Mouse (Mus musculus) adrenal gland, postnatal 0 days (tissue): Measurements from ENCODE around the gene Krba1. TPM values are rescaled to one million over a fixed set of nuclear protein-coding genes. Genes with fewer than 3 reads are reported as not detected.

Experiments
- microRNA-seq: library from miRNA; unstranded; fragments of <30 nt; microRNA quantifications from one replicate; pipeline ENCODE4, GENCODE M21; 2016; ENCODE audit warnings: borderline replicate concordance; ENCODE audit not compliant: insufficient number of aligned reads
- polyA plus RNA-seq: library from polyadenylated mRNA; unstranded; fragments of >200 nt; fragmentation: Nextera tagmentation; extraction: Ambion mirVana; gene quantifications from 2 replicates; pipeline ENCODE4 v1.2.1, GENCODE M21; 2015

Krba1 gene
- polyA plus RNA-seq = 13.2 and 14.5 TPM in 2 replicates

GRCm38 (mm10) chr6:48395105-48396007 is at the start of gene Krba1:
Krba1 (plus strand) TSS chr6:48395586.

GRCm38 (mm10) chr6:48445181-48446101 is 50.1 kb downstream of the Krba1 start, which contains the start of gene Zfp467:
Zfp467 (minus strand) TSS chr6:48445825.

GRCm38 (mm10) chr6:48447929-48448328 is 52.5 kb downstream of the Krba1 start, which contains the start of gene Sspo:
Sspo (plus strand) TSS chr6:48448229.

Small RNA genes within 50 kb of the gene (microRNA-seq; reads per million reads assigned to microRNA genes)
- gene Gm24325 = not detected

Other genes with a start within 250 kb of the Krba1 start
- gene Zfp467, start 50.2 kb downstream of the Krba1 start, polyA plus RNA-seq = 36.8 and 38.6 TPM in 2 replicates
- 0.72 and 0.82 TPM in 2 replicates for gene Sspo, start 52.6 kb downstream of the Krba1 start, polyA plus RNA-seq
- gene Atp6v0e2, start 142.0 kb downstream of the Krba1 start, polyA plus RNA-seq = 53.0 and 62.1 TPM in 2 replicates
- gene Lrrc61, start 159.2 kb downstream of the Krba1 start, polyA plus RNA-seq = 11.8 and 14.2 TPM in 2 replicates
- gene Rarres2, start 177.2 kb downstream of the Krba1 start, polyA plus RNA-seq = 191 and 298 TPM in 2 replicates
- not detected in 2 replicates for gene Gm45021, start 194.0 kb downstream of the Krba1 start, polyA plus RNA-seq
- 20.6 and 28.3 TPM in 2 replicates for gene Repin1, start 198.3 kb downstream of the Krba1 start, polyA plus RNA-seq
- gene Gm44965, start 198.4 kb downstream of the Krba1 start, polyA plus RNA-seq = not detected in 2 replicates
- 6.9 and 7.2 TPM in 2 replicates for gene Zfp775, start 206.5 kb downstream of the Krba1 start, polyA plus RNA-seq
- gene AI854703, start 231.2 kb downstream of the Krba1 start, polyA plus RNA-seq = 2.1 and 2.7 TPM in 2 replicates